Mouse (Mus musculus): ENCODE results near the gene Gm28038. TPM values are rescaled to one million over a fixed set of nuclear protein-coding genes. Genes with fewer than 3 reads are reported as not detected.

Gene Gm28038
- polyA plus RNA-seq, 1 experiment from 2014 or later = not detected

GRCm38 (mm10) chr2:30261921-30262839 lies 18.7 kb upstream of the Gm28038 start:
- Histone ChIP-seq H3K4me1 (ENCODE audit: control insufficient read depth, insufficient read depth, low read length) (peaks cover 34% of the 10 kb centered on the region), H3K27ac (ENCODE audit: low read length) (no peak overlapping the region), H3K4me2 (ENCODE audit: low read depth, low read length) (no peak overlapping the region), H3K36me3 (ENCODE audit: control insufficient read depth, insufficient read depth, low read length) (peaks cover 7% of the 10 kb centered on the region), H3K27me3 (ENCODE audit: control insufficient read depth, insufficient read depth, low read length) (no peaks in the 10 kb centered on the region), H3K4me3 (replicated peaks; ENCODE audit: low read length) (no peak overlapping the region), H3K9me3 (replicated peaks; ENCODE audit: control insufficient read depth, low read length) (no peaks in the 10 kb centered on the region), H3K9ac (ENCODE audit: low read length) (no peak overlapping the region)
- ATAC-seq (ENCODE audit: insufficient read depth, low FRiP score) = no peak
- 87% methylated on average over 18 of the region's 18 CpGs for WGBS

DNA sequence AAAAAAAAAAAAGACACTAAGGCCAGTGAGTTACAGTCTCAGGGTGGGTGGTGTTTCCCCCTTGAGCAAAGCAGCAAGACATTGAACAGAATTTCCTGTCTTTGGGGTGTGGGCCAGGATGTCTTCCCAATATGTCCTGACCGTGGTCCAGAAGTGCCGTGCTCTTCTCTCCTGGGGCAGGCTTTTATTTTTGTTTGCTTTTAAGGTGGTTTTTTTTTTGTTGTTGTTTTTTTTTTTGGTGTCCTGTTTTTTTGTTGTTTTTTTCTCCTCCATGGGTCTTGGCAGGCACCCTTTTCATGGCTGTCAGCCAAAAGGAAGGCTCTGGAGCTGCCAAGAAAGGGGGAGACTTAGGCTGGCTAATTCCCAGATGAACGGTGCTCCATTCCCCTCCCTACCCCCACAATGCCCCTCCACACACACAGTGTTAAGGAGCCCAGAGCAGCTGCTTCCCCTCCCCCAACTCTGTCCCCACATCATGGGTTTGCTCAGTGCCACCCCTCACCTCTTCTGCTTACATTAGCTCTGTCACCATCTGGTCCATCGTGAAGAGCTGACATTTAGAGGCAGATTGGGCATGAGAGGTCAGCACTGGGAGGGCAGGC lies 17.9 kb upstream of the Gm28038 start:
- WGBS = 40% methylated on average over 4 of the region's 4 CpGs
- no peaks in the 10 kb centered on the region for H3K9me3 ChIP-seq (replicated peaks; ENCODE audit: control insufficient read depth, low read length)
- no peak overlapping the region for H3K4me3 ChIP-seq (replicated peaks; ENCODE audit: low read length)
- no peak for ATAC-seq (ENCODE audit: insufficient read depth, low FRiP score)
- no peaks in the 10 kb centered on the region for H3K27me3 ChIP-seq (ENCODE audit: control insufficient read depth, insufficient read depth, low read length)
- peaks cover 6% of the 10 kb centered on the region for H3K36me3 ChIP-seq (ENCODE audit: control insufficient read depth, insufficient read depth, low read length)
- no peak overlapping the region for H3K27ac ChIP-seq (ENCODE audit: low read length)
- no peak overlapping the region for H3K4me2 ChIP-seq (ENCODE audit: low read depth, low read length)
- H3K4me1 ChIP-seq (ENCODE audit: control insufficient read depth, insufficient read depth, low read length) = peaks cover 35% of the 10 kb centered on the region
- no peak overlapping the region for H3K9ac ChIP-seq (ENCODE audit: low read length)

GRCm38 (mm10) chr2:30263811-30264210 lies 17.0 kb upstream of the Gm28038 start:
- H3K36me3 ChIP-seq (ENCODE audit: control insufficient read depth, insufficient read depth, low read length) = peaks cover 6% of the 10 kb centered on the region
- ATAC-seq (ENCODE audit: insufficient read depth, low FRiP score) = no peak
- 80% methylated on average over 6 of the region's 6 CpGs for WGBS

GRCm38 (mm10) chr2:30264671-30265519 lies 15.9 kb upstream of the Gm28038 start:
- Histone ChIP-seq H3K36me3 (ENCODE audit: control insufficient read depth, insufficient read depth, low read length) (peaks cover 6% of the 10 kb centered on the region), H3K4me1 (ENCODE audit: control insufficient read depth, insufficient read depth, low read length) (peaks cover 36% of the 10 kb centered on the region), H3K27me3 (ENCODE audit: control insufficient read depth, insufficient read depth, low read length) (no peaks in the 10 kb centered on the region), H3K4me3 (replicated peaks; ENCODE audit: low read length) (no peak overlapping the region), H3K9me3 (replicated peaks; ENCODE audit: control insufficient read depth, low read length) (no peaks in the 10 kb centered on the region), H3K9ac (ENCODE audit: low read length) (0 out of 2 replicates have a peak overlapping the region, but pooled peaks have one; percentile 29), H3K4me2 (ENCODE audit: low read depth, low read length) (no peak overlapping the region), H3K27ac (ENCODE audit: low read length) (peak overlapping the region; percentile 95)
- no peak for ATAC-seq (ENCODE audit: insufficient read depth, low FRiP score)
- 48% methylated on average over 7 of the region's 7 CpGs for whole genome bisulfite sequencing

More at GRCm38 (mm10) chr2:30263811-30264210, 17.0 kb upstream of the Gm28038 start:
- Histone ChIP-seq H3K9me3 (replicated peaks; ENCODE audit: control insufficient read depth, low read length) (no peaks in the 10 kb centered on the region), H3K4me2 (ENCODE audit: low read depth, low read length) (no peak overlapping the region), H3K27me3 (ENCODE audit: control insufficient read depth, insufficient read depth, low read length) (no peaks in the 10 kb centered on the region), H3K9ac (ENCODE audit: low read length) (no peak overlapping the region), H3K4me1 (ENCODE audit: control insufficient read depth, insufficient read depth, low read length) (peaks cover 34% of the 10 kb centered on the region), H3K4me3 (replicated peaks; ENCODE audit: low read length) (no peak overlapping the region), H3K27ac (ENCODE audit: low read length) (no peak overlapping the region)

DNA sequence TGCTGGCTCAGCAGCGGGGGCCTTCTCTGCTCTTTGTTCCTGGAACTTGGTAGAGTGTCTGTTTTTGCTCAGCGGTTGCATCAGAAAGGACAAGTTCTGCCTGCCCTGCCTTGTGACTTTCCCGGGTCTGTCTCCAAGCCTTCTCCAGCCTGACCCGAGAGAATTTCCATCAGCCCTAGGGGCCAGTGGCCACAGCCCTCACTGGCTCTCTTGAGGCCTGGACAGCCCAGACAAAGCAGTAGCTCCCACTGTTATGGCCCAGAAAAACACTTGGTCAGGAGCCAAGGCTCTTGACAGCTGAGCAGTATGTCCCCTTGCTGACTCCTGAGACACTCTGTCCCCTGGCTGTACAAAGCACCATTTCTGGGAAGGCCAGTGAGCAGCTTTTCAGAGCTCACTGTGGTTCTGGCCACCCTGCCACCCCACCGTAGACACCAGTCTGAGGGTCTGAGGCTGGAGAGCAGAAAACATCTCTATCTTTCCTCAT lies 15.0 kb upstream of the Gm28038 start, which contains the start of gene Phyhd1:
Phyhd1 (plus strand) TSS at position 437 of the 487 bp plus-strand sequence.
- H3K4me3 ChIP-seq (replicated peaks; ENCODE audit: low read length) = peak within 1 kb of the TSS; percentile 31
- 36% methylated on average over 5 of the region's 5 CpGs for WGBS
- H3K27me3 ChIP-seq (ENCODE audit: control insufficient read depth, insufficient read depth, low read length) = no peaks in the 10 kb centered on the region
- H3K9ac ChIP-seq (ENCODE audit: low read length) = peak within 1 kb of the TSS; percentile 64
- peaks cover under 1% of the 10 kb centered on the region for H3K36me3 ChIP-seq (ENCODE audit: control insufficient read depth, insufficient read depth, low read length)
- H3K4me2 ChIP-seq (ENCODE audit: low read depth, low read length) = peak within 1 kb of the TSS; percentile 46
- H3K27ac ChIP-seq (ENCODE audit: low read length) = peak within 1 kb of the TSS; percentile 95
- H3K9me3 ChIP-seq (replicated peaks; ENCODE audit: control insufficient read depth, low read length) = no peaks in the 10 kb centered on the region
- ATAC-seq (ENCODE audit: insufficient read depth, low FRiP score) = 0 out of 2 replicates have a peak, but pooled peaks have one; percentile 5
- H3K4me1 ChIP-seq (ENCODE audit: control insufficient read depth, insufficient read depth, low read length) = peaks cover 39% of the 10 kb centered on the region

GRCm38 (mm10) chr2:30266392-30266941 lies 14.4 kb upstream of the Gm28038 start:
- peaks cover 39% of the 10 kb centered on the region for H3K4me1 ChIP-seq (ENCODE audit: control insufficient read depth, insufficient read depth, low read length)
- peak overlapping the region; percentile 95 for H3K27ac ChIP-seq (ENCODE audit: low read length)
- H3K4me3 ChIP-seq (replicated peaks; ENCODE audit: low read length) = peak overlapping the region; percentile 31
- WGBS = 9% methylated on average over 4 of the region's 4 CpGs
- H3K9ac ChIP-seq (ENCODE audit: low read length) = peak overlapping the region; percentile 64
- H3K4me2 ChIP-seq (ENCODE audit: low read depth, low read length) = peak overlapping the region; percentile 46
- H3K9me3 ChIP-seq (replicated peaks; ENCODE audit: control insufficient read depth, low read length) = no peaks in the 10 kb centered on the region
- H3K36me3 ChIP-seq (ENCODE audit: control insufficient read depth, insufficient read depth, low read length) = no peaks in the 10 kb centered on the region; the same call in 1 of the 2 replicates
- peak; percentile 84; the same call in 1 of the 2 replicates for ATAC-seq (ENCODE audit: insufficient read depth, low FRiP score)
- H3K27me3 ChIP-seq (ENCODE audit: control insufficient read depth, insufficient read depth, low read length) = no peaks in the 10 kb centered on the region

DNA sequence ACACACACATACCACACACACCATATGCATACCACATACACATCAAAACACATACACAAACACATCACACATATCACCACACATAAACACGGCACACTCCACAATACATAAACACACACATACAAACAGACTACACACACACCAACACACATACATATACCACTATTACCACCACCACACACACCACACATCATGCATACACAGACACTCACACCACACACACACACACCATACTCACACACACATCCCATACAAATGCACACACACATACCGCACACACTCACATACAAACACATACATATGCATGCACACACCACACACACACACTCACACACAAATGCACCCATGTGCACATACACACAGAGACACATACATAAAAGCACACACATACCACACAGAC lies 13.4 kb upstream of the Gm28038 start:
- H3K9ac ChIP-seq (ENCODE audit: low read length) = no peak overlapping the region
- H3K4me3 ChIP-seq (replicated peaks; ENCODE audit: low read length) = no peak overlapping the region
- H3K4me1 ChIP-seq (ENCODE audit: control insufficient read depth, insufficient read depth, low read length) = peaks cover 39% of the 10 kb centered on the region
- no peak overlapping the region for H3K27ac ChIP-seq (ENCODE audit: low read length)
- no peak for ATAC-seq (ENCODE audit: insufficient read depth, low FRiP score)
- H3K36me3 ChIP-seq (ENCODE audit: control insufficient read depth, insufficient read depth, low read length) = no peaks in the 10 kb centered on the region; the same call in 1 of the 2 replicates
- WGBS = 99% methylated on average over 2 of the region's 2 CpGs
- H3K27me3 ChIP-seq (ENCODE audit: control insufficient read depth, insufficient read depth, low read length) = no peaks in the 10 kb centered on the region
- H3K9me3 ChIP-seq (replicated peaks; ENCODE audit: control insufficient read depth, low read length) = no peaks in the 10 kb centered on the region
- peak overlapping the region; percentile 46; the same call in 1 of the 2 replicates for H3K4me2 ChIP-seq (ENCODE audit: low read depth, low read length)

- no peak for ATAC-seq (ENCODE audit: insufficient read depth, low FRiP score)
- no peak overlapping the region for H3K9ac ChIP-seq (ENCODE audit: low read length)
- no peaks in the 10 kb centered on the region for H3K9me3 ChIP-seq (replicated peaks; ENCODE audit: control insufficient read depth, low read length)
- peaks cover 39% of the 10 kb centered on the region for H3K4me1 ChIP-seq (ENCODE audit: control insufficient read depth, insufficient read depth, low read length)
- H3K4me3 ChIP-seq (replicated peaks; ENCODE audit: low read length) = no peak overlapping the region
- WGBS = 52% methylated on average over 4 of the region's 4 CpGs
- no peaks in the 10 kb centered on the region; the same call in 1 of the 2 replicates for H3K36me3 ChIP-seq (ENCODE audit: control insufficient read depth, insufficient read depth, low read length)
- no peaks in the 10 kb centered on the region for H3K27me3 ChIP-seq (ENCODE audit: control insufficient read depth, insufficient read depth, low read length)
- H3K4me2 ChIP-seq (ENCODE audit: low read depth, low read length) = no peak overlapping the region
- no peak overlapping the region for H3K27ac ChIP-seq (ENCODE audit: low read length)
These were observed 12.5 kb upstream of the Gm28038 start for GRCm38 (mm10) chr2:30268371-30268770.
